Mouse (Mus musculus): ENCODE results near the gene Apol9a. TPM values are rescaled to one million over a fixed set of nuclear protein-coding genes. Genes with fewer than 3 reads are reported as not detected.

Gene Apol9a
- total and polyA plus RNA-seq, 3 experiments, result not detected

GRCm38 (mm10) chr15:77356248-77356810 lies 54.6 kb downstream of the Apol9a start (continued):
- TF ChIP-seq UBTF (IDR thresholded peaks at IDR 0.05; ENCODE audit: borderline replicate concordance, insufficient read depth, low read depth, low read length) (no peak), HCFC1 (IDR thresholded peaks at IDR 0.05; ENCODE audit: low read depth, low read length) (no peak), RCOR1 (IDR thresholded peaks at IDR 0.05; ENCODE audit: low read depth, low read length) (no peak), USF1 (IDR thresholded peaks at IDR 0.05; ENCODE audit: low read depth, low read length) (0 out of 2 replicates have a peak, but pooled peaks have one; percentile 38), MAX (IDR thresholded peaks at IDR 0.05; ENCODE audit: low read length) (peak; percentile 17; the same call in 1 of the 2 replicates), POLR2AphosphoS5 (IDR thresholded peaks at IDR 0.05; ENCODE audit: borderline replicate concordance, low read depth, low read length) (no peak), RAD21 (IDR thresholded peaks at IDR 0.05; ENCODE audit: low read depth, low read length) (no peak), NRF1 (IDR thresholded peaks at IDR 0.05; ENCODE audit: insufficient read depth, low read depth, low read length, poor library complexity, severe bottlenecking) (no peak), E2F4 (IDR thresholded peaks at IDR 0.05; ENCODE audit: borderline replicate concordance, low read depth, low read length) (no peak), TAL1 (IDR thresholded peaks at IDR 0.05; ENCODE audit: low read length) (0 out of 2 replicates have a peak, but pooled peaks have one; percentile 28), MYC (IDR thresholded peaks at IDR 0.05; ENCODE audit: low read depth, low read length) (no peak), USF2 (IDR thresholded peaks at IDR 0.05; ENCODE audit: borderline replicate concordance in 1 of 2, insufficient read depth in 1 of 2, low read depth in 1 of 2, low read length in 2 of 2) (no peak), ZNF384 (IDR thresholded peaks at IDR 0.05; ENCODE audit: low read depth, low read length) (no peak), SMC3 (IDR thresholded peaks at IDR 0.05; ENCODE audit: low read depth, low read length) (no peak), POLR2AphosphoS2 (IDR thresholded peaks at IDR 0.05; ENCODE audit: low read length) (no peak), ZMIZ1 (IDR thresholded peaks at IDR 0.05; ENCODE audit: low read depth, low read length) (no peak), CTCF (IDR thresholded peaks at IDR 0.05 in 2 of 3, conservative IDR thresholded peaks at IDR 0.05 in 1 of 3; ENCODE audit: control insufficient read depth in 1 of 3, insufficient read depth in 1 of 3, low read depth in 2 of 3, low read length in 3 of 3, poor library complexity in 1 of 3, severe bottlenecking in 1 of 3) (no peak), ZKSCAN1 (IDR thresholded peaks at IDR 0.05; ENCODE audit: low read depth, low read length) (no peak), JUND (IDR thresholded peaks at IDR 0.05; ENCODE audit: low read depth, low read length) (no peak), MXI1 (IDR thresholded peaks at IDR 0.05; ENCODE audit: low read depth, low read length) (peak; percentile 24; the same call in 1 of the 2 replicates)

- TF ChIP-seq ZKSCAN1 (IDR thresholded peaks at IDR 0.05; ENCODE audit: low read depth, low read length), result no peak
- TF ChIP-seq MAZ (IDR thresholded peaks at IDR 0.05; ENCODE audit: low read depth, low read length), result no peak
- no peak for TF ChIP-seq GATA1 (IDR thresholded peaks at IDR 0.05; ENCODE audit: low read depth, low read length)
- TF ChIP-seq E2F4 (IDR thresholded peaks at IDR 0.05; ENCODE audit: borderline replicate concordance, low read depth, low read length), result no peak
- TF ChIP-seq TBP (IDR thresholded peaks at IDR 0.05; ENCODE audit: low read depth, low read length), result no peak
- no peak for TF ChIP-seq ZNF384 (IDR thresholded peaks at IDR 0.05; ENCODE audit: low read depth, low read length)
- no peak for TF ChIP-seq UBTF (IDR thresholded peaks at IDR 0.05; ENCODE audit: borderline replicate concordance, insufficient read depth, low read depth, low read length)
- no peak for TF ChIP-seq KAT2A (conservative IDR thresholded peaks at IDR 0.05; ENCODE audit: low read depth, low read length)
- no peak for TF ChIP-seq RCOR1 (IDR thresholded peaks at IDR 0.05; ENCODE audit: low read depth, low read length)
- TF ChIP-seq MYC (IDR thresholded peaks at IDR 0.05; ENCODE audit: low read depth, low read length), result no peak
- TF ChIP-seq TCF12 (IDR thresholded peaks at IDR 0.05; ENCODE audit: low read depth, low read length), result no peak
- no peak overlapping the region for H3K27ac ChIP-seq (ENCODE audit: control insufficient read depth, low read depth, low read length)
- H3K9ac ChIP-seq (ENCODE audit: control insufficient read depth, low read depth, low read length, poor library complexity, severe bottlenecking), result no peak overlapping the region
- no peaks in the 10 kb centered on the region for H3K36me3 ChIP-seq (ENCODE audit: control insufficient read depth in 1 of 2, insufficient read depth in 2 of 2, low read length in 2 of 2)
- H3K4me1 ChIP-seq (ENCODE audit: control insufficient read depth in 1 of 2, insufficient read depth in 2 of 2, low read length in 2 of 2), result peaks cover 2 to 11% of the 10 kb centered on the region in 2 experiments; a peak in 3 of 4 replicates
- H3K27me3 ChIP-seq (ENCODE audit: control insufficient read depth in 1 of 2, insufficient read depth in 2 of 2, low read length in 2 of 2), result peaks cover 0 to 2% of the 10 kb centered on the region in 2 experiments; a peak in 1 of 4 replicates
- H3K9me3 ChIP-seq (replicated peaks; ENCODE audit: insufficient read depth, low read length), result no peaks in the 10 kb centered on the region
- no peak for DNase-seq (ENCODE audit: low read depth, low spot score)
- H3K4me3 ChIP-seq (ENCODE audit: control insufficient read depth in 1 of 2, insufficient read depth in 1 of 2, low read depth in 2 of 2, low read length in 2 of 2), result no peak overlapping the region
- H3K79me2 ChIP-seq (ENCODE audit: control insufficient read depth, insufficient read depth, low read length, poor library complexity), result no peaks in the 10 kb centered on the region
These were observed 55.9 kb downstream of the Apol9a start for GRCm38 (mm10) chr15:77354848-77355551.
